ENCODE assay signal across 8 mouse cellular contexts in the genomic region with DNA sequence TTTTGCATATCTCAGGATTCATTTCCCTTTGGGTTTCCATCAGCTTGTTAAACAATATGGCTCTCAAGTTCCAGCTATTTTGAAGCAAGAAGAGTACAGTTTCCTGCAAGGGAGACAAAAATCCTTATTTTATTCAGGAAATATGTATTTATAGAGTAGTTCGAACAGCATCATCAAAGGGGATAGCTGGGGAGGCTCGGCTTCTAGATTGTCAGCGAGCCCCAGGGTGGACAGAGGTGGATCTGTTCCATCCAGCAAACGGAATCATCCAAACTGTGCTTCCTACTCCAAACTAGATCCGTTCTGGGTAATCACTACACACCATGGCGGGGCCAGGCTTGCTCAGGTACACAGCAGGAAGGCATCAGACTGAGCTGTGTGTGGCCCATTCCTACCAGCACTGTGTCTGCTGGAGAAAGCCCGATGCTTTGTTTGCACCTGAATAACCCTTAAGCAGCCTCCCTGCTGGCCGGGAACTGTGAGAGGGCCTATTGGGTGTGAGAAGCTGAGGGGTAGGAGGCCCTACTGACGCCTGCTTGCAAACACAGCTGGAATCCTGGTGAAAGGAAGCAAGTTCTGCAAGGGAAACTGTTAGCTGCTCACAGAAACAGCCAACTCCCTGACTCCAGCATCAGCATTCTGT.
DNase-seq lines count a peak whose midpoint lies in the region; ATAC-seq lines count a peak whose summit lies in the region.

No protein-coding gene starts in this region.

- H3K36me3 ChIP-seq in forebrain, embryonic 12.5 days (replicated peaks): no peaks in the 10 kb centered on the region
- no peaks in the 10 kb centered on the region for H3K36me3 ChIP-seq in hindbrain, embryonic 16.5 days (ENCODE audit: control insufficient read depth, insufficient read depth, low read length)

- no peak overlapping the region for H3K4me3 ChIP-seq in forebrain, embryonic 12.5 days (replicated peaks)
- no peak overlapping the region for H3K4me3 ChIP-seq in hindbrain, embryonic 16.5 days (ENCODE audit: low read length)

- peak overlapping the region; percentile 33; the same call in 1 of the 2 replicates for H3K9ac ChIP-seq in forebrain, embryonic 12.5 days
- peak overlapping the region; percentile 52 for H3K9ac ChIP-seq in hindbrain, embryonic 16.5 days (ENCODE audit: low read depth, low read length)

- no peaks in the 10 kb centered on the region for H3K27me3 ChIP-seq in forebrain, embryonic 12.5 days
- H3K27me3 ChIP-seq in hindbrain, embryonic 16.5 days (replicated peaks; ENCODE audit: control insufficient read depth, insufficient read depth, low read length): no peaks in the 10 kb centered on the region

- peaks cover 24% of the 10 kb centered on the region for H3K4me1 ChIP-seq in forebrain, embryonic 12.5 days
- H3K4me1 ChIP-seq in hindbrain, embryonic 16.5 days (ENCODE audit: control insufficient read depth, insufficient read depth, low read depth, low read length): peaks cover 19% of the 10 kb centered on the region

- H3K27ac ChIP-seq in forebrain, embryonic 12.5 days: peak overlapping the region; percentile 94
- peak overlapping the region; percentile 90 for H3K27ac ChIP-seq in hindbrain, embryonic 16.5 days (ENCODE audit: low read depth, low read length)

- peak; percentile 18 to 40 for DNase-seq in left cerebral cortex, adult 18-20 months (ENCODE audit: low spot score in 2 of 2)
- no peak for DNase-seq in left cerebral cortex, adult 11 months (ENCODE audit: low spot score)
- peak; percentile 19 for DNase-seq in neural tube, embryonic 10.5 days (ENCODE audit: extremely low spot score, low spot score)
- DNase-seq in lung, postnatal 25 days (ENCODE audit: low spot score): no peak
- DNase-seq in adipocyte (ENCODE audit: low spot score): no peak

- 0 out of 2 replicates have a peak overlapping the region, but pooled peaks have one; percentile 3 for H3K4me2 ChIP-seq in forebrain, embryonic 12.5 days
- H3K4me2 ChIP-seq in hindbrain, embryonic 16.5 days (ENCODE audit: low read length): no peak overlapping the region

- 0 out of 2 replicates have a peak, but pooled peaks cover 4% of the 10 kb centered on the region for H3K9me3 ChIP-seq in forebrain, embryonic 12.5 days
- H3K9me3 ChIP-seq in hindbrain, embryonic 16.5 days (ENCODE audit: control insufficient read depth, low read length): no peaks in the 10 kb centered on the region

- peak; percentile 57; the same call in 1 of the 2 replicates for ATAC-seq in forebrain, embryonic 12.5 days (ENCODE audit: low FRiP score)
- peak; percentile 42 for ATAC-seq in hindbrain, embryonic 16.5 days
- ATAC-seq in erythroid progenitor cell, adult 5-6 weeks (replicated peaks; ENCODE audit: low FRiP score, poor library complexity, severe bottlenecking): no peak

- whole genome bisulfite sequencing in forebrain, embryonic 12.5 days: 10% methylated on average over 9 of the region's 9 CpGs
- 12% methylated on average over 9 of the region's 9 CpGs for WGBS in hindbrain, embryonic 16.5 days

Comparison
In these comparisons a context has a peak if more than half of its experiments do, and no peak if none do; other contexts are left out.
1. DNase-seq: peak in left cerebral cortex, adult 18-20 months (2 of 2) and neural tube, embryonic 10.5 days (single experiment); none in left cerebral cortex, adult 11 months (single experiment), lung, postnatal 25 days (single experiment) and adipocyte (single experiment).